Mouse (Mus musculus) liver, embryonic 11.5 days (tissue): ENCODE measurements around the gene Rptn. TPM values are rescaled to one million over a fixed set of nuclear protein-coding genes. Genes with fewer than 3 reads are reported as not detected.
A peak's percentile ranks its signal among the peaks of the same experiment; 100 is the strongest.

Experiments used
- ATAC-seq: fragments of 200-750 bp; cut with Nextera tagmentation; replicated peaks from 2 replicates; pipeline ENCODE4 v1.8.0; 2017; ENCODE audit warnings: moderate number of reproducible peaks, mild to moderate bottlenecking, moderate TSS enrichment, moderate library complexity; ENCODE audit not compliant: low FRiP score
- DNase-seq: peaks from one replicate; pipeline ENCODE4 v3.0.0-alpha.2; 2017; ENCODE audit warnings: low spot score
- H3K27ac ChIP-seq: fragments of 300-500 bp; sonication (generic); 2 replicates; pipeline ENCODE4 v1.5.1; 2014; ENCODE audit warnings: mild to moderate bottlenecking, low read depth, low read length, control low read depth
- H3K27me3 ChIP-seq: fragments of 300-500 bp; sonication (generic); replicated peaks from 2 replicates; pipeline ENCODE4 v1.6.1; 2014; ENCODE audit warnings: low read length, mixed read lengths; ENCODE audit not compliant: control insufficient read depth, insufficient read depth
- H3K36me3 ChIP-seq: fragments of 300-500 bp; sonication (generic); 2 replicates; pipeline ENCODE4 v1.6.1; 2014; ENCODE audit warnings: mild to moderate bottlenecking, low read length, moderate library complexity, mixed read lengths; ENCODE audit not compliant: control insufficient read depth, insufficient read depth
- H3K4me1 ChIP-seq: fragments of 300-500 bp; sonication (generic); replicated peaks from 2 replicates; pipeline ENCODE4 v1.6.1; 2014; ENCODE audit warnings: low read length, mixed read lengths; ENCODE audit not compliant: control insufficient read depth, insufficient read depth
- H3K4me2 ChIP-seq: fragments of 300-500 bp; sonication (generic); 2 replicates; pipeline ENCODE4 v1.6.1; 2014; ENCODE audit warnings: mild to moderate bottlenecking, control low read depth, moderate library complexity
- H3K4me3 ChIP-seq: fragments of 300-500 bp; sonication (generic); 2 replicates; pipeline ENCODE4 v1.5.1; 2014; ENCODE audit warnings: low read depth, low read length, control low read depth
- H3K9ac ChIP-seq: fragments of 300-500 bp; sonication (generic); 2 replicates; pipeline ENCODE4 v1.6.1; 2014; ENCODE audit warnings: low read depth, low read length, control low read depth
- H3K9me3 ChIP-seq: fragments of 300-500 bp; sonication (generic); 2 replicates; pipeline ENCODE4 v1.6.1; 2016; ENCODE audit warnings: low read length, inconsistent platforms, mixed read lengths; ENCODE audit not compliant: control insufficient read depth
- WGBS: fragments of 180-500 bp; shearing (Covaris S2); extraction: QIAGEN DNeasy Blood & Tissue Kit; methylation state at CpG from one replicate; pipeline ENCODE4 v1.1.7; 2014; 5-methylcytosine and 5-hydroxymethylcytosine counted together
- polyA plus RNA-seq: library from polyadenylated mRNA; unstranded; fragments of >200 nt; fragmentation: Nextera tagmentation; extraction: Ambion mirVana; gene quantifications from 2 replicates; pipeline ENCODE4 v1.2.1, GENCODE M21; 2014

The Rptn gene
- polyA plus RNA-seq, result not detected in 2 replicates

- Histone ChIP-seq H3K4me1 (no peaks in the 10 kb centered on the region), H3K9me3 (no peaks in the 10 kb centered on the region)
Observed at GRCm38 (mm10) chr3:93393366-93393765, at the start of gene Rptn. Gene Rptn (plus strand): TSS chr3:93393699.

GRCm38 (mm10) chr3:93346896-93347295 lies 46.6 kb upstream of the Rptn start:
- H3K9me3 ChIP-seq, result no peaks in the 10 kb centered on the region
- no peaks in the 10 kb centered on the region for H3K4me1 ChIP-seq
- H3K9ac ChIP-seq, result no peak overlapping the region
- no peaks in the 10 kb centered on the region for H3K36me3 ChIP-seq
- no peak overlapping the region for H3K4me2 ChIP-seq
- ATAC-seq, result no peak
- no peaks in the 10 kb centered on the region for H3K27me3 ChIP-seq
- H3K4me3 ChIP-seq, result no peak overlapping the region
- H3K27ac ChIP-seq, result no peak overlapping the region
- WGBS, result 66% methylated on average over 2 of the region's 2 CpGs
- DNase-seq, result no peak

More at GRCm38 (mm10) chr3:93393366-93393765, at the start of gene Rptn:
- Histone ChIP-seq H3K27ac (no peak within 1 kb of the TSS), H3K27me3 (no peaks in the 10 kb centered on the region), H3K4me2 (no peak within 1 kb of the TSS), H3K4me3 (no peak within 1 kb of the TSS), H3K9ac (no peak within 1 kb of the TSS), H3K36me3 (no peaks in the 10 kb centered on the region)
- DNase-seq, result no peak
- ATAC-seq, result no peak
- 62% methylated on average over 2 of the region's 2 CpGs for WGBS

- 21% methylated on average over 7 of the region's 7 CpGs for WGBS
- ATAC-seq, result peak; percentile 43; the same call in 1 of the 2 replicates
- Histone ChIP-seq H3K27me3 (no peaks in the 10 kb centered on the region), H3K27ac (no peak overlapping the region), H3K4me2 (no peak overlapping the region), H3K4me1 (no peaks in the 10 kb centered on the region), H3K9ac (no peak overlapping the region), H3K9me3 (no peaks in the 10 kb centered on the region), H3K4me3 (no peak overlapping the region), H3K36me3 (no peaks in the 10 kb centered on the region)
- peak; percentile 38 for DNase-seq
Observed at GRCm38 (mm10) chr3:93360045-93360444, 33.5 kb upstream of the Rptn start.

GRCm38 (mm10) chr3:93361933-93362574 lies 31.4 kb upstream of the Rptn start:
- DNase-seq (no peak), ATAC-seq (0 out of 2 replicates have a peak, but pooled peaks have one; percentile 59)
- no peaks in the 10 kb centered on the region for H3K27me3 ChIP-seq
- no peak overlapping the region for H3K27ac ChIP-seq
- H3K9me3 ChIP-seq, result no peaks in the 10 kb centered on the region
- WGBS, result 12% methylated on average over 10 of the region's 10 CpGs
- no peak overlapping the region for H3K4me3 ChIP-seq
- H3K9ac ChIP-seq, result no peak overlapping the region
- no peaks in the 10 kb centered on the region for H3K4me1 ChIP-seq
- H3K4me2 ChIP-seq, result peak overlapping the region; percentile 31; the same call in 1 of the 2 replicates
- no peaks in the 10 kb centered on the region for H3K36me3 ChIP-seq

GRCm38 (mm10) chr3:93366966-93367575 lies 26.4 kb upstream of the Rptn start:
- Histone ChIP-seq H3K27ac (0 out of 2 replicates have a peak overlapping the region, but pooled peaks have one; percentile 38), H3K4me3 (no peak overlapping the region), H3K9me3 (no peaks in the 10 kb centered on the region), H3K9ac (no peak overlapping the region), H3K27me3 (no peaks in the 10 kb centered on the region), H3K4me1 (no peaks in the 10 kb centered on the region), H3K4me2 (no peak overlapping the region), H3K36me3 (no peaks in the 10 kb centered on the region)
- 51% methylated on average over 3 of the region's 3 CpGs for WGBS
- DNase-seq (no peak), ATAC-seq (no peak)

- no peak overlapping the region for H3K4me2 ChIP-seq
- no peaks in the 10 kb centered on the region for H3K36me3 ChIP-seq
- no peak overlapping the region for H3K9ac ChIP-seq
- 17% methylated on average over 1 of the region's 1 CpGs for WGBS
- 0 out of 2 replicates have a peak, but pooled peaks have one; percentile 53 for ATAC-seq
- no peaks in the 10 kb centered on the region for H3K9me3 ChIP-seq
- no peak for DNase-seq
- H3K27ac ChIP-seq, result no peak overlapping the region
- H3K4me3 ChIP-seq, result no peak overlapping the region
- H3K27me3 ChIP-seq, result no peaks in the 10 kb centered on the region
- H3K4me1 ChIP-seq, result no peaks in the 10 kb centered on the region
Observed at GRCm38 (mm10) chr3:93368171-93368570, 25.3 kb upstream of the Rptn start.

GRCm38 (mm10) chr3:93373416-93373815 lies 20.1 kb upstream of the Rptn start:
- H3K4me2 ChIP-seq, result no peak overlapping the region
- no peak overlapping the region for H3K9ac ChIP-seq
- no peaks in the 10 kb centered on the region for H3K9me3 ChIP-seq
- no peak overlapping the region for H3K4me3 ChIP-seq
- H3K4me1 ChIP-seq, result no peaks in the 10 kb centered on the region
- DNase-seq, result no peak
- H3K27me3 ChIP-seq, result no peaks in the 10 kb centered on the region
- H3K27ac ChIP-seq, result no peak overlapping the region
- H3K36me3 ChIP-seq, result no peaks in the 10 kb centered on the region
- WGBS, result 76% methylated on average over 6 of the region's 6 CpGs
- ATAC-seq, result no peak

GRCm38 (mm10) chr3:93375196-93375595 lies 18.3 kb upstream of the Rptn start:
- Histone ChIP-seq H3K4me1 (no peaks in the 10 kb centered on the region), H3K4me2 (no peak overlapping the region), H3K9ac (no peak overlapping the region), H3K27ac (no peak overlapping the region), H3K9me3 (no peaks in the 10 kb centered on the region), H3K36me3 (no peaks in the 10 kb centered on the region), H3K4me3 (no peak overlapping the region), H3K27me3 (no peaks in the 10 kb centered on the region)
- ATAC-seq, result no peak
- WGBS, result 50% methylated on average over 1 of the region's 1 CpGs
- no peak for DNase-seq

GRCm38 (mm10) chr3:93375601-93376000 lies 17.9 kb upstream of the Rptn start:
- Histone ChIP-seq H3K4me3 (no peak overlapping the region), H3K9ac (no peak overlapping the region), H3K27me3 (no peaks in the 10 kb centered on the region), H3K4me1 (no peaks in the 10 kb centered on the region), H3K9me3 (no peaks in the 10 kb centered on the region), H3K27ac (no peak overlapping the region), H3K36me3 (no peaks in the 10 kb centered on the region), H3K4me2 (no peak overlapping the region)
- ATAC-seq (no peak), DNase-seq (no peak)
- WGBS, result 78% methylated on average over 5 of the region's 5 CpGs
